Mouse (Mus musculus) MEL (cell line): ENCODE measurements at regions not wholly inside any gene's neighbourhood (a gene's known extent, or its start where the extent isn't known, plus 50 kb on each side); places are given as distances from the start of the nearest gene placed in this dataset.

Experiments
- DNase-seq: peaks from one replicate; pipeline ENCODE4 v3.0.0; 2011; ENCODE audit warnings: low read depth, low spot score
- H3K27ac ChIP-seq: 2 replicates; pipeline ENCODE4 v1.5.1; 2012; ENCODE audit warnings: low read depth, mild to moderate bottlenecking, control low read depth, low read length, moderate library complexity; ENCODE audit not compliant: control insufficient read depth
- H3K27me3 ChIP-seq, 2 experiments: fragments of 150-350 bp in 1 of 2; sonication (generic) in 1 of 2; 2 replicates each; pipeline ENCODE4 v1.6.1; 2012; ENCODE audit warnings: low read length in 2 of 2, mild to moderate bottlenecking in 2 of 2, improper control_type of control experiment in 1 of 2, moderate library complexity in 1 of 2; ENCODE audit not compliant: insufficient read depth in 2 of 2, control insufficient read depth in 1 of 2
- H3K36me3 ChIP-seq, 2 experiments: 2 replicates each; pipeline ENCODE4 v1.6.1; 2012 to 2014; ENCODE audit warnings: low read length in 2 of 2, improper control_type of control experiment in 1 of 2, inconsistent platforms in 1 of 2, mild to moderate bottlenecking in 1 of 2; ENCODE audit not compliant: insufficient read depth in 2 of 2, control insufficient read depth in 1 of 2
- H3K4me1 ChIP-seq, 2 experiments: fragments of 150-350 bp in 1 of 2; sonication (generic) in 1 of 2; 2 replicates each; pipeline ENCODE4 v1.6.1; 2012; ENCODE audit warnings: low read length in 2 of 2, improper control_type of control experiment in 1 of 2, mild to moderate bottlenecking in 1 of 2; ENCODE audit not compliant: insufficient read depth in 2 of 2, control insufficient read depth in 1 of 2
- H3K4me3 ChIP-seq, 2 experiments: fragments of 150-350 bp in 1 of 2; sonication (generic) in 1 of 2; 2 replicates each; pipeline ENCODE4 v1.5.1; 2012; ENCODE audit warnings: low read depth in 2 of 2, low read length in 2 of 2, mild to moderate bottlenecking in 2 of 2, moderate library complexity in 2 of 2, control low read depth in 1 of 2, improper control_type of control experiment in 1 of 2; ENCODE audit not compliant: control insufficient read depth in 1 of 2, insufficient read depth in 1 of 2
- H3K79me2 ChIP-seq: 2 replicates; pipeline ENCODE4 v1.6.1; 2012; ENCODE audit warnings: mild to moderate bottlenecking, low read length, moderate library complexity; ENCODE audit not compliant: control insufficient read depth, poor library complexity, insufficient read depth
- H3K9ac ChIP-seq: 2 replicates; pipeline ENCODE4 v1.6.1; 2012; ENCODE audit warnings: low read depth, mild to moderate bottlenecking, control low read depth, low read length, moderate library complexity; ENCODE audit not compliant: control insufficient read depth, poor library complexity, severe bottlenecking
- H3K9me3 ChIP-seq: fragments of 150-350 bp; sonication (generic); replicated peaks from 2 replicates; pipeline ENCODE4 v1.6.1; 2012; ENCODE audit warnings: mild to moderate bottlenecking, low read length, improper control_type of control experiment, moderate library complexity; ENCODE audit not compliant: insufficient read depth
- E2F4 ChIP-seq: IDR thresholded peaks from 2 replicates; pipeline ENCODE4 v1.6.1; 2011; ENCODE audit warnings: low read depth, low read length, improper control_type of control experiment, borderline replicate concordance
- ETS1 ChIP-seq: IDR thresholded peaks from 2 replicates; pipeline ENCODE4 v1.6.1; 2012; ENCODE audit warnings: low read depth, mild to moderate bottlenecking, inconsistent platforms, low read length, improper control_type of control experiment, moderate library complexity
- MAZ ChIP-seq: IDR thresholded peaks from 2 replicates; pipeline ENCODE4 v1.6.1; 2012; ENCODE audit warnings: low read depth, mild to moderate bottlenecking, inconsistent platforms, low read length, improper control_type of control experiment
- MXI1 ChIP-seq: IDR thresholded peaks from 2 replicates; pipeline ENCODE4 v1.6.1; 2011; ENCODE audit warnings: mild to moderate bottlenecking, low read depth, low read length, improper control_type of control experiment
- MYC ChIP-seq: IDR thresholded peaks from 2 replicates; pipeline ENCODE4 v1.6.1; 2011; ENCODE audit warnings: low read depth, mild to moderate bottlenecking, low read length, improper control_type of control experiment, moderate library complexity
- NELFE ChIP-seq: IDR thresholded peaks from 2 replicates; pipeline ENCODE4 v1.6.1; 2011; ENCODE audit warnings: low read depth, low read length, improper control_type of control experiment
- NRF1 ChIP-seq: IDR thresholded peaks from 2 replicates; pipeline ENCODE4 v1.6.1; 2014; ENCODE audit warnings: low read depth, mild to moderate bottlenecking, inconsistent platforms, low read length, improper control_type of control experiment, moderate library complexity; ENCODE audit not compliant: poor library complexity, insufficient read depth, severe bottlenecking
- POLR2AphosphoS2 ChIP-seq: IDR thresholded peaks from 2 replicates; pipeline ENCODE4 v1.6.1; 2011; ENCODE audit warnings: low read length, improper control_type of control experiment
- POLR2AphosphoS5 ChIP-seq: IDR thresholded peaks from 2 replicates; pipeline ENCODE4 v1.6.1; 2012; ENCODE audit warnings: low read depth, borderline replicate concordance, mild to moderate bottlenecking, inconsistent platforms, low read length, moderate library complexity, mixed read lengths
- SIN3A ChIP-seq: IDR thresholded peaks from 2 replicates; pipeline ENCODE4 v1.6.1; 2012; ENCODE audit warnings: low read length, improper control_type of control experiment, inconsistent platforms
- SMC3 ChIP-seq: IDR thresholded peaks from 2 replicates; pipeline ENCODE4 v1.6.1; 2011; ENCODE audit warnings: low read depth, low read length, improper control_type of control experiment
- TAL1 ChIP-seq: IDR thresholded peaks from 2 replicates; pipeline ENCODE4 v1.6.1; 2012; ENCODE audit warnings: mild to moderate bottlenecking, inconsistent platforms, low read length, moderate library complexity, mixed read lengths
- UBTF ChIP-seq: IDR thresholded peaks from 2 replicates; pipeline ENCODE4 v1.6.1; 2012; ENCODE audit warnings: low read depth, mild to moderate bottlenecking, inconsistent platforms, low read length, improper control_type of control experiment, moderate library complexity, borderline replicate concordance; ENCODE audit not compliant: insufficient read depth
- USF2 ChIP-seq, 2 experiments: IDR thresholded peaks; 2 replicates each; pipeline ENCODE4 v1.6.1; 2011 to 2012; ENCODE audit warnings: improper control_type of control experiment in 2 of 2, low read length in 2 of 2, borderline replicate concordance in 1 of 2, inconsistent platforms in 1 of 2, low read depth in 1 of 2, mild to moderate bottlenecking in 1 of 2; ENCODE audit not compliant: insufficient read depth in 1 of 2
- ZC3H11A ChIP-seq: IDR thresholded peaks from 2 replicates; pipeline ENCODE4 v1.6.1; 2012; ENCODE audit warnings: low read depth, mild to moderate bottlenecking, inconsistent platforms, low read length, improper control_type of control experiment
- ZKSCAN1 ChIP-seq: IDR thresholded peaks from 2 replicates; pipeline ENCODE4 v1.6.1; 2012; ENCODE audit warnings: low read depth, mild to moderate bottlenecking, inconsistent platforms, low read length, improper control_type of control experiment, moderate library complexity

GRCm38 (mm10) chr1:156994005-156994643, 54.7 kb upstream of the Ralgps2 start:
- H3K4me1 ChIP-seq, result peaks cover 8 to 21% of the 10 kb centered on the region in 2 experiments
- H3K36me3 ChIP-seq, result peaks cover 0 to 13% of the 10 kb centered on the region in 2 experiments; a peak in 2 of 4 replicates
- DNase-seq, result no peak
- TF ChIP-seq MXI1 (no peak), MAZ (no peak), UBTF (no peak), POLR2AphosphoS2 (no peak)
- H3K9ac ChIP-seq, result no peak overlapping the region
- no peak overlapping the region for H3K4me3 ChIP-seq
- H3K27me3 ChIP-seq, result no peaks in the 10 kb centered on the region
- H3K27ac ChIP-seq, result no peak overlapping the region
- H3K9me3 ChIP-seq, result no peaks in the 10 kb centered on the region
- no peaks in the 10 kb centered on the region for H3K79me2 ChIP-seq

- no peaks in the 10 kb centered on the region for H3K27me3 ChIP-seq
- H3K4me1 ChIP-seq, result peaks cover 8 to 21% of the 10 kb centered on the region in 2 experiments
- no peak overlapping the region for H3K9ac ChIP-seq
- H3K4me3 ChIP-seq, result no peak overlapping the region
- peaks cover 0 to 13% of the 10 kb centered on the region in 2 experiments; a peak in 2 of 4 replicates for H3K36me3 ChIP-seq
- no peak overlapping the region for H3K27ac ChIP-seq
- H3K79me2 ChIP-seq, result no peaks in the 10 kb centered on the region
- no peak for TF ChIP-seq POLR2AphosphoS5
- no peak for TF ChIP-seq TAL1
- TF ChIP-seq NRF1, result no peak
- no peak for TF ChIP-seq SIN3A
- TF ChIP-seq E2F4, result no peak
- TF ChIP-seq NELFE, result no peak
- TF ChIP-seq ZC3H11A, result no peak
- TF ChIP-seq SMC3, result no peak
- TF ChIP-seq USF2 (IDR thresholded peaks at IDR 0.05; ENCODE audit: borderline replicate concordance in 1 of 2, insufficient read depth in 1 of 2, low read depth in 1 of 2, low read length in 2 of 2), result no peak
- no peak for TF ChIP-seq MYC
- TF ChIP-seq ZKSCAN1, result no peak
- no peak for TF ChIP-seq ETS1
- H3K9me3 ChIP-seq, result no peaks in the 10 kb centered on the region
- no peak for DNase-seq
Measured at GRCm38 (mm10) chr1:156993105-156993504, 53.7 kb upstream of the Ralgps2 start.
